Mouse (Mus musculus) cerebellum, adult 8-10 months (tissue): ENCODE data around the gene Kat5.

Source experiments
- DNase-seq: peaks from one replicate; pipeline ENCODE4 v3.0.0; 2022

Gene Kat5

DNA sequence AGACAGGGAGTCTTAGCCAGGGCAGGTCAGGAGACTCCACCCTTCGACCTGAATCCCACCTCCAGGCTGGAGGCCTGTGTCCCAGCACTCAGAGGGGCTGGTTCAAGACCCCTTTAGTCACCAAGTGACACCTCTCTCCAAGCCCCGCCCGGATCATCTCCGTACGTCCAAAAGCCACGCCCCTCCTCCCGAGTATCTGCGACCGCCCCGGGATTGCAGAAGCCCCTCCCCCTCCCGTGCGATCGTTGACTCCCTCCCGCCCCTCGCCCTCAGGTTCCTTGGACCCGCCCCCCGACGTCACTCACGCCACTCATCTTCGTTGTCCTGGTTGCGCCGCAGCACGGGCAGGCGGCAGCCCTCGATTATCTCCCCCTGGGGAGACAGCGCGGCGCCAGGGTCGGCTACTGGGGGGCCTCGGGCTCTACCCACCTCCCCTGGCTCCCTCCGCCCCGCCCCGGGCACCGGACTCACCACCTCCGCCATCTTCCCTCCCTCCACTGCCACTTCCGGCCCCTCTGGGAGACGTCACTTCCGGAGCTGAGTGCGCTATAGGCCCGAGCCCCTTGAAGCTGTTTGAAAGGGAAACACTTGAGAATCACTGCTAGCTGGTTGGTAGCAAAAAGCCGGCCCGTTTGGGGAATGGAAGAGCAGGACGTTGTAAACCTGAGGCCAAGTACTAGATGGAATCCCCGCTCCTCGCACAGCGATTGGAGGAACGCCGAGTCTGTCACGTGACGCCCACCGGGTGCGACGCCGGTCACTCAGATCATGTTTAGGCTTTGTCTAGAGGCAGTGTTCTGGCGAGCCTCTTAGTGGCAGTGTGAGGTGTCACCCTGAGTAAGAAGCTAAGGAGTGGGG lies at the start of gene Kat5:
Gene Kat5 (minus strand): TSS at position 691 of the 858 bp plus-strand sequence.
- peak; percentile 96 for DNase-seq

DNA sequence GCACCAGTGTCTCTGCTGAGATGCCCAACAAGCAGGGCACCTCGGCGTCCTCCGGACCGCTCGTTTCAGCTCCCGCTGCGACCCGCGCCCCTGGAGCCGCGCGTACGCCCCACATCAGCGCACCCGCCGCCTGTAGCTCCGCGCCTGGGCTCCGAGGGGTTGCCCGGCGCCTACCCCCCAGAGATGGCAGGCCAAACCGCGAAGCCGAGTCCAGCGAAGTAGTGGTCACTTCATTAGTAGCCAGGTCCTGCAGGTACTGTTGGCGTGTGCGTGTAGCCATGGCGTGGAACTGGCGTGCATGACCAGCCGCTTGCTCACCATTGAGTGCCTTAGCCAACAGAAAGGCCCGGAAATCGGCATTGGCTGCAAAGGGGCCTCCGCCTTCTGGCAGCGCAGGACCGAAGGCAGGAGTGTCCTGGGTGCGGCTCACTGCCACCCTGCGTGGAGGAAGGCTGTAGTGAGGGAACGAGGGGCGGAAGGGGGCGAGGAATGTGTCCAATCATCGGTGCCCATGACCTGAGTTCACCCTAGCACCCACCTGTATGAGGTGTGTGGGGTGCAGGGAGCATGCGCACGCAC lies 44.8 kb upstream of the Kat5 start:
- DNase-seq: no peak

DNA sequence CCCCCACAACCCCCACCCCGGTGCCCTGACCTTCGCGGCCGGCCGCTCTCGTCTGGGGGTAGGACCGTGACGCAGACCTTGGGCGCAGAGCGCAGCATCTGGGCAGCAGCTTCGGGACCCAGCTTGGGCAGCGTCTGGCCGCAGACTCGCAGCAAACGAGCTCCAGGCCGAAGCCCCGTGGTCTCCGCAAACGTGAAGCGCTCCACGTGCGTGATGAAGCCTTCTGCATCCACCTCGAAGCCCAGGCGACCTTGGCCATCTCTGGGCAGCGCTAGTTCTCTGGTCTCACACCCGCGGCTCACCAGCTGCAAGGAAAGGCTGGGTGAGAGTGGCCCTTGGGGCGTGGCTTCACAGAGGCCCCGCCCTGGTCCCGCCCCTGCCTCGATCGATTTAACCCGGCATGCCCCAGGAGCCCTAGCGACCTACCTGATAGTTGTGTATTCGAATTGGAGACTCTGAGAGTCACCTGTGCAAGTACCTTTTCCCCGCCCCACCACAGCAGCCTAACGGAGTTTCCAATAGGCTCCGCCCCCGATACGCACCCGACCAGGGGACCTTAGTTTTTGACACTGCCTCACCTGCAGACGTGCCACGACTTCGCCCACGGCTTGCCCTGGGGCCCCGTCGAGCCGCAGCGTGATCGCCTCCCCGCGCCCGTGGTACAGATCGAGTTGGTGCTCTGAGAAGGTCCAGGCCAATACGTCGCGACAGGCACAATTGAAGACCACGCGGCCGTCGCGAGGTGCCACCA lies 44.1 kb upstream of the Kat5 start:
- no peak for DNase-seq

- no peak for DNase-seq
Measured at GRCm38 (mm10) chr19:5652570-5652969, 42.5 kb upstream of the Kat5 start.

- DNase-seq: no peak
Measured at GRCm38 (mm10) chr19:5651502-5652274, 41.7 kb upstream of the Kat5 start.

DNA sequence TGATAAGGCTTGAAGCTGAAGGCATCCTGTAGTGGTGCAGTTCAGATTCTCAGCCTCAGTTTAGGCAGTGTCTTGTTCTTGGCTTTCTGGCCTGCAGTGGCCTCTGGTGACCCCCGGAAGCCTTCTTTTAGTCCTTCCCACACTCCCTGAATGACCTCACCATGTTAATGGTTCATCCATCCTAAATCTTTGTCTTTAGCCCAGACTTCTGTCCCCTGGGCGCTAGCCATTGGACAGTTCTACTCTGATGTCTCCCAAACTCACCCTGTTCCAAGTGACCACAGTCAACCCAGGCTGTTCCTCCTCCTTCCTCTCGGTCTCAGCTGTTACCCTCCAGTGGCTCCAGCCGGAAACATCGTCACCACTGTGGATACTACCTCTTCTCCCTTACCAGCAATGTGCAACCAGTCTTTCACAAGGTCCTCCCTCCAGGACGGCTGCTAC lies 39.3 kb upstream of the Kat5 start:
- no peak for DNase-seq

- DNase-seq: peak; percentile 57
Measured at GRCm38 (mm10) chr19:5648401-5649297, 38.6 kb upstream of the Kat5 start.

- no peak for DNase-seq
Measured at GRCm38 (mm10) chr19:5647791-5648190, 37.8 kb upstream of the Kat5 start.

DNA sequence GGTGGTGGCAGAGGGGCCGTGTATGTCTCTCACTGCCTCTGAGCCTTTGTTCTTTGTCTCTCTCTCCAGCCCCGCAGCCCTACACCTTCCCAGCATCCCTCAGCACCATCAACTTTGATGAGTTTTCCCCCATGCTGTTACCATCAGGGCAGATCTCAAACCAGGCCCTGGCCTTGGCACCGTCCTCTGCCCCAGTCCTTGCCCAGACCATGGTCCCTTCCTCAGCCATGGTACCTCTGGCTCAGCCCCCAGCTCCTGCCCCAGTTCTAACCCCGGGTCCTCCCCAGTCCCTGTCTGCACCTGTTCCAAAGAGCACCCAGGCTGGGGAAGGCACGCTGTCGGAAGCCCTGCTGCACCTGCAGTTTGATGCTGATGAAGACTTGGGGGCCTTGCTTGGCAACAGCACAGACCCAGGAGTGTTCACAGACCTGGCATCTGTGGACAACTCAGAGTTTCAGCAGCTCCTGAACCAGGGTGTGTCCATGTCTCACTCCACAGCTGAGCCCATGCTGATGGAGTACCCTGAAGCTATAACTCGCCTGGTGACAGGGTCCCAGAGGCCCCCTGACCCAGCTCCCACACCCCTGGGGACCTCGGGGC lies 36.8 kb upstream of the Kat5 start:
- DNase-seq: no peak

GRCm38 (mm10) chr19:5645280-5645679 lies 35.2 kb upstream of the Kat5 start:
- DNase-seq: no peak

- DNase-seq: no peak
Measured at GRCm38 (mm10) chr19:5641641-5642040, 31.6 kb upstream of the Kat5 start.

DNA sequence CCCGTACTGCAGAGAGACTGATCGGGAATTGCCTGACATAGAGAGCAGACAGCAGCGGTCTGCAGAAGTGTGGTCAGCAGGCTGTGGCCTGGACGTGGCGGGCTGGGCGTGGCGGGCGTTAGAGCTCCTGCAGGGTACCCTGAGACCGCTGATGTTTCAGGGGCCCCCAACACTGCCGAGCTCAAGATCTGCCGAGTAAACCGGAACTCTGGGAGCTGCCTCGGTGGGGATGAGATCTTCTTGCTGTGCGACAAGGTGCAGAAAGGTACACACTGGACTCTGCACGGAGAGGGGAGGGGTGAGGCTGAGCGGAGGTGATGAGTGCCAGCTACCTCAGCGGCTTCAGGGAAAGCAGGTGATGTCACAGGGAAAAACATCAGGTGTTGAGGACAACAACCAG lies 31.0 kb upstream of the Kat5 start:
- no peak for DNase-seq

DNA sequence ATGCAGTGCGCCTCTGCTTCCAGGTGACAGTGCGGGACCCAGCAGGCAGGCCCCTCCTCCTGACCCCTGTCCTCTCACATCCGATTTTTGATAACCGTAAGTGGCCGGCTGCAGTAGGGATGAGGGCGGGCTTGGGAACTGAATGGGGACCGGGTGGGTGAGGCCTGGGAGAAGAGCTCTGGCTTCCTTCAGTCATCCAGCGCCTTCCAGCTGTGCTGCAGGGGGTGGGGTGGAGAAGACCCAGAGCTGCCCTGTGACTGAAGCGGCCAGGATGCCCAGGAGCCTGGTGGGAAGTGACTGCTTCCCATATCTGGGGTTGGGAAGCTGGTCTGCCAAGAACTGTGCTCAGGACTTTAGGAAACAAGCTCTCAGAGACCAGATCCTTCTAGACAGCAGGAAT lies 30.3 kb upstream of the Kat5 start:
- no peak for DNase-seq

DNA sequence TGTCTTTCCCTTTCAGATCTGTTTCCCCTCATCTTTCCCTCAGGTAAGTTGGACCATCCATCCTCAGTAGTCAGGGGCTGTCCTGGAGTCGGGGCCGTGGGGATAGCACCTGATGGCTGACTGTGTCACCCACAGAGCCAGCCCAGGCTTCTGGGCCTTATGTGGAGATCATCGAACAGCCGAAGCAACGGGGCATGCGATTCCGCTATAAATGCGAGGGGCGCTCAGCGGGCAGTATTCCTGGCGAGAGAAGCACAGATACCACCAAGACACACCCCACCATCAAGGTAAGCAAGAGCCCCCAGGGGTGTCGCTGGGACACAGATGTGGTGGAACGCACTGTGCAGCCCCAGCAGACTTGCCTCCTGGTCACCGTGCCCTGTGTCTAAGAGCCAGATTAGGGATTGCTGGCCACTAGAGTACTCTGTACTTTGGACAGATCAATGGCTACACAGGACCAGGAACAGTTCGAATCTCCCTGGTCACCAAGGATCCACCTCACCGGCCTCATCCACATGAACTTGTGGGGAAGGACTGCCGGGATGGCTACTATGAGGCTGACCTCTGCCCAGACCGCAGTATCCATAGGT lies 28.5 kb upstream of the Kat5 start:
- no peak for DNase-seq

GRCm38 (mm10) chr19:5637069-5638047 lies 27.3 kb upstream of the Kat5 start, which contains the start of gene Rela:
Gene Rela (plus strand): TSS chr19:5637483.
- peak; percentile 95 for DNase-seq

GRCm38 (mm10) chr19:5636571-5637041 lies 26.6 kb upstream of the Kat5 start:
- DNase-seq: no peak

- DNase-seq: no peak
Measured at GRCm38 (mm10) chr19:5636036-5636570, 26.1 kb upstream of the Kat5 start.

DNA sequence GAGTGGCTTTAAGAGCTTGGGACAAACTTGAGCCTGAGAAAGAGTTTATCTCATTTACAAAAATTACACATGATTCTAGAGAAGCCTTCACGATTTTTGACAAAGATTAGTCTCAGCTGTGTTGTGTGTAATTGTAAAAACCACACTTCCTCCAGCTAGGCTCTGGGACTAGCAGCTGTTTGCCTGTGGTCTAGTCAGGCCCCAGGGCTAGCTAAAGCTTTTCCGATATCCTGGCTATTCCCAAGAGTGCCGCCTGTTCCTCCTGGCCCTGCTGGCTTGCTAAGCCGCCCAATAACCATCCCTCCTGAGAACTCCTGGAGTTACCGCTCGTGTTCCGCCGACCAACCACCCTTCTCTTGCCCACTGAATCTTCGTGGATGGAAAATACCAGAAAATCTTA lies 22.1 kb upstream of the Kat5 start:
- DNase-seq: no peak

DNA sequence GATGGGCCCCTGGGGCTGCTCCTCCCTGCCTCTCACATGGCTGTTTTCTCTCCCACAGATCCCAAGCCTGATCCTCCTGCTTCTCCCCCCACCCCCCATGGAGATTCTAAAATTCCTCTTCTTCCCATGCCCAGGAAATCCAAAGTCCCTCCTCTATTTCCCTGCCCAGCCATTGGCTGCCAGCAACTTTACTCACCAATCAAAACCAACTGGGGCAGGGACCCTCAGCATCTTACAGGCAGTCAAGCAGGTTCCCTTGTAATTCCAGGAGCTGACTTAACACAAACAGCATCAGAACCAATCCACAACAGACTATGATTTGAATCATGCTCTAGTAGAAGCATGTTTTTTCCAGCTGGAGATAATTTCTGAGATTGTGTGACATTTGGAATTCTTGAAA lies 19.9 kb upstream of the Kat5 start:
- DNase-seq: no peak
